Mouse (Mus musculus) E14TG2a.4 (cell line): Measurements from ENCODE around the gene Slu7.

ENCODE experiments used
- CTCF ChIP-seq: conservative IDR thresholded peaks from 2 replicates; pipeline ENCODE4 v1.5.1; 2014; ENCODE audit warnings: low read length
- NANOG ChIP-seq: IDR thresholded peaks from 2 replicates; pipeline ENCODE4 v1.6.1; 2014; ENCODE audit warnings: borderline replicate concordance, low read length, mixed read lengths
- POU5F1 ChIP-seq: IDR thresholded peaks from 2 replicates; pipeline ENCODE4 v1.6.1; 2014; ENCODE audit warnings: low read length, borderline replicate concordance

GRCm38 (mm10) chr11:43451322-43451721, 17.8 kb downstream of the Slu7 start:
- TF ChIP-seq CTCF (no peak), NANOG (no peak), POU5F1 (no peak)
